Mouse (Mus musculus): ENCODE results near the gene Ccdc124.

GRCm38 (mm10) chr8:70880546-70880945 is 6.8 kb upstream of the Ccdc124 start:
- no peak for TF ChIP-seq HCFC1 (IDR thresholded peaks at IDR 0.05; ENCODE audit: low read depth, low read length)
- no peak for TF ChIP-seq EP300 (IDR thresholded peaks at IDR 0.05; ENCODE audit: low read depth in 1 of 2, low read length in 2 of 2)
- TF ChIP-seq UBTF (IDR thresholded peaks at IDR 0.05; ENCODE audit: borderline replicate concordance, insufficient read depth, low read depth, low read length), result no peak
- TF ChIP-seq POLR2A (IDR thresholded peaks at IDR 0.05; ENCODE audit: control insufficient read depth in 1 of 2, insufficient read depth in 1 of 2, low read depth in 1 of 2, low read length in 2 of 2, poor library complexity in 1 of 2), result no peak
- no peak for TF ChIP-seq MEF2A (IDR thresholded peaks at IDR 0.05; ENCODE audit: extremely low read depth, insufficient replicate concordance, low read depth, low read length, poor library complexity, severe bottlenecking)
- TF ChIP-seq MAZ (IDR thresholded peaks at IDR 0.05; ENCODE audit: low read depth, low read length), result no peak
- TF ChIP-seq MAFK (IDR thresholded peaks at IDR 0.05; ENCODE audit: borderline replicate concordance, low read depth, low read length), result no peak
- TF ChIP-seq CHD2 (IDR thresholded peaks at IDR 0.05; ENCODE audit: low read length), result no peak
- no peak for TF ChIP-seq CTCF (IDR thresholded peaks at IDR 0.05 in 2 of 3, conservative IDR thresholded peaks at IDR 0.05 in 1 of 3; ENCODE audit: control insufficient read depth in 1 of 3, insufficient read depth in 1 of 3, low read depth in 2 of 3, low read length in 3 of 3, poor library complexity in 1 of 3, severe bottlenecking in 1 of 3)
- TF ChIP-seq RCOR1 (IDR thresholded peaks at IDR 0.05; ENCODE audit: low read depth, low read length), result no peak
- TF ChIP-seq USF2 (IDR thresholded peaks at IDR 0.05; ENCODE audit: borderline replicate concordance in 1 of 2, insufficient read depth in 1 of 2, low read depth in 1 of 2, low read length in 2 of 2), result no peak
- TF ChIP-seq TAL1 (IDR thresholded peaks at IDR 0.05; ENCODE audit: low read length), result no peak

All from MEL (cell line).